Mouse (Mus musculus): Measurements from ENCODE around the gene Kcnh6. TPM values are rescaled to one million over a fixed set of nuclear protein-coding genes. Genes with fewer than 3 reads are reported as not detected.
"Not testable (repeated sequence)": the region's sequence is repeated elsewhere in the genome, so short reads cannot be mapped to it uniquely, and the experiment has no call there.

Kcnh6 gene
- polyA plus RNA-seq, 1 experiment from 2014 or later, result 0.36 TPM

DNA sequence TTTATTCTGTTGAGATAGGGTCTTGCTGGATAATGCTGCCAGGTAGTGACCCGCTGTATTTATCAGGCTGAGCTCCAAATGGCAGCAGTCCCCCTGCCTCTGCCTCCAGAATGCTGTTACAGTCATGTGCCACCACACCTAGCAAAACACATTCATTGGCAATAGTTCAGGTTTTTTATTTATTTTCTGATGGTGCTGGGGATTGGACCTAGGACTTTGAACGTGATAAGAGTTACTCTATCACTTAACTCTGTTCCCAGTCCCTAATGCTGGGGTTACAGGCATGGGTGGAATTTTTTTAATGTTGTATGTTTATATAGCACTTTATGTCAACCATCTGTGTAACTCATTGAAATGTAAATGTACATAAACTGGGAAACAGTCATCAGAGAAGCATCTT lies 46.0 kb downstream of the Kcnh6 start:
- Histone ChIP-seq H3K4me2 (no peak overlapping the region), H3K4me3 (replicated peaks) (no peak overlapping the region), H3K4me1 (no peaks in the 10 kb centered on the region), H3K27ac (no peak overlapping the region), H3K36me3 (replicated peaks) (peaks cover 91% of the 10 kb centered on the region), H3K9me3 (no peaks in the 10 kb centered on the region), H3K9ac (no peak overlapping the region), H3K27me3 (no peaks in the 10 kb centered on the region)
- 97% methylated on average over 2 of the region's 2 CpGs for WGBS
- no peak for ATAC-seq (ENCODE audit: low FRiP score)

DNA sequence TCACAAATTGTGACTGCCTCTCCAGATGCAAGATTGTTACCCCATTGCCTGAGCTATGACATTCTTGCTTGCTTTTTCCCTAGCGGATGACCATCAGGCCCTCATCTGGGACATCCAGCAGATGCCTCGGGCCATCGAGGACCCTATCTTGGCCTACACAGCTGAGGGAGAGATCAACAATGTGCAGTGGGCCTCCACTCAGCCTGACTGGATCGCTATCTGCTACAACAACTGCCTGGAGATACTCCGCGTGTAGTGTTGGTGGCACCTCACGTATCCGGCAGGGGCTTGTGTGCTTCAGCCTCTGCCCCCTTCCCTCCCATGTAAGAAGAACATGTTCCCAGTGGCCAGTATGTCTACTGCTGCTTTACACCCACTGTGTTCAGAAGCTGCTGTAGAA lies 46.7 kb downstream of the Kcnh6 start:
- no peaks in the 10 kb centered on the region for H3K4me1 ChIP-seq
- no peak for ATAC-seq (ENCODE audit: low FRiP score)
- no peak overlapping the region for H3K27ac ChIP-seq
- H3K9me3 ChIP-seq, result no peaks in the 10 kb centered on the region
- no peak overlapping the region for H3K4me2 ChIP-seq
- WGBS, result 96% methylated on average over 8 of the region's 8 CpGs
- no peak overlapping the region for H3K4me3 ChIP-seq (replicated peaks)
- peaks cover 91% of the 10 kb centered on the region for H3K36me3 ChIP-seq (replicated peaks)
- no peaks in the 10 kb centered on the region for H3K27me3 ChIP-seq
- no peak overlapping the region for H3K9ac ChIP-seq

GRCm38 (mm10) chr11:106055341-106055740 lies 47.4 kb downstream of the Kcnh6 start:
- H3K4me3 ChIP-seq (replicated peaks), result no peak overlapping the region
- no peaks in the 10 kb centered on the region for H3K9me3 ChIP-seq
- ATAC-seq (ENCODE audit: low FRiP score), result no peak
- no peak overlapping the region for H3K27ac ChIP-seq
- H3K4me2 ChIP-seq, result no peak overlapping the region
- WGBS, result 91% methylated on average over 6 of the region's 6 CpGs
- peaks cover 95% of the 10 kb centered on the region for H3K36me3 ChIP-seq (replicated peaks)
- H3K4me1 ChIP-seq, result no peaks in the 10 kb centered on the region
- H3K27me3 ChIP-seq, result no peaks in the 10 kb centered on the region
- no peak overlapping the region for H3K9ac ChIP-seq

GRCm38 (mm10) chr11:106056819-106057491 lies 49.0 kb downstream of the Kcnh6 start:
- no peak for ATAC-seq (ENCODE audit: low FRiP score)
- no peaks in the 10 kb centered on the region for H3K27me3 ChIP-seq
- H3K27ac ChIP-seq, result no peak overlapping the region
- H3K4me1 ChIP-seq, result no peaks in the 10 kb centered on the region
- H3K9ac ChIP-seq, result no peak overlapping the region
- peaks cover 81% of the 10 kb centered on the region for H3K36me3 ChIP-seq (replicated peaks)
- H3K4me2 ChIP-seq, result no peak overlapping the region
- H3K4me3 ChIP-seq (replicated peaks), result no peak overlapping the region
- 93% methylated on average over 8 of the region's 8 CpGs for WGBS
- no peaks in the 10 kb centered on the region for H3K9me3 ChIP-seq

DNA sequence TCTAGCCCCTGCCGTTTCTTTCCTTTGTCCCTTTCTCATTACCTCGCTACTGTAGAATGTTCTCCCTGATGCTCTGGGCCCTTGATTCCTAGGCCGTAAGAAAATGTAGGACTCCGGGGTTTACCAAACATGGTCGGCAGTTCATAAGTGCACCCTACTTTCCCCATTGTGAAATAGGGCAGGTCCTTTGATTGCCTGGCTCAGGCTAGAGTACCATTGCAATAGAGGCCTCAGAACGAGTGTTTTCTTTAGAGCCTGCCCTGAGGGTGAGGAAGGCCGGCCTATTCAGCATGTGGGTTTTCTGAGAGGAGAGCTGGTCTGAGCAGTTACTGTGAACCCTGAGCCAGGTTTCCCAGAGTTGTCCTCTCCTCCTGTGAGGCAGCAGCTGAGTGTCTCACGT lies 50.1 kb downstream of the Kcnh6 start:
- no peaks in the 10 kb centered on the region for H3K9me3 ChIP-seq
- no peak overlapping the region for H3K9ac ChIP-seq
- H3K27ac ChIP-seq, result 0 out of 2 replicates have a peak overlapping the region, but pooled peaks have one; percentile 13
- no peaks in the 10 kb centered on the region for H3K27me3 ChIP-seq
- H3K4me2 ChIP-seq, result no peak overlapping the region
- no peak overlapping the region for H3K4me3 ChIP-seq (replicated peaks)
- ATAC-seq (ENCODE audit: low FRiP score), result no peak
- peaks cover 72% of the 10 kb centered on the region for H3K36me3 ChIP-seq (replicated peaks)
- WGBS, result 85% methylated on average over 8 of the region's 8 CpGs
- no peaks in the 10 kb centered on the region for H3K4me1 ChIP-seq

DNA sequence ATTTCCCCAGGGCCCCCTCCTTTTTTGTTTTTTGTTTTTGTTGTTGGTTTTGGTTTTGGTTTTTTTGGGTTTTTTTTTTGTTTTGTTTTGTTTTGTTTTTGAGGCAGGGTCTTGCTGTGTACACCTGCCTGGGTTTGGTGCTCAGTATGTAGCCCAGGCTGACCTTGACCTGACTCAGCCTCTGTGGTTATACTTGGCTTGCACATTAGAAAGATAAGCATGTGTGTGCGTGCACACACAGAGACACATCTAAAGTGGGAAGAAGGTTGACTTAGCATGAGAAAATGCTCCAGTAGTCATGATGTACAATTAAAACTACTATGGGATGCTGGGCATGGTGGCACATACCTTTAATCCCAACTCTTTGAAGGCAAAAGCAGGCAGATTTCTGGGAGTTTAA lies 52.6 kb downstream of the Kcnh6 start:
- Histone ChIP-seq H3K36me3 (replicated peaks) (peaks cover 47% of the 10 kb centered on the region), H3K9ac (no peak overlapping the region), H3K4me2 (no peak overlapping the region), H3K9me3 (no peaks in the 10 kb centered on the region), H3K4me3 (replicated peaks) (no peak overlapping the region), H3K27me3 (no peaks in the 10 kb centered on the region), H3K4me1 (peaks cover 4% of the 10 kb centered on the region; the same call in 1 of the 2 replicates), H3K27ac (no peak overlapping the region)
- ATAC-seq (ENCODE audit: low FRiP score), result no peak
- 90% methylated on average over 1 of the region's 1 CpGs for WGBS

- no peak overlapping the region for H3K4me2 ChIP-seq
- H3K4me3 ChIP-seq (replicated peaks), result no peak overlapping the region
- H3K9me3 ChIP-seq, result no peaks in the 10 kb centered on the region
- H3K27me3 ChIP-seq, result no peaks in the 10 kb centered on the region
- 86% methylated on average over 1 of the region's 1 CpGs for WGBS
- H3K9ac ChIP-seq, result no peak overlapping the region
- H3K36me3 ChIP-seq (replicated peaks), result peaks cover 39% of the 10 kb centered on the region
- no peak overlapping the region for H3K27ac ChIP-seq
- ATAC-seq (ENCODE audit: low FRiP score), result no peak
- H3K4me1 ChIP-seq, result peaks cover 4% of the 10 kb centered on the region; the same call in 1 of the 2 replicates
These were observed 53.4 kb downstream of the Kcnh6 start for GRCm38 (mm10) chr11:106061311-106061710.

DNA sequence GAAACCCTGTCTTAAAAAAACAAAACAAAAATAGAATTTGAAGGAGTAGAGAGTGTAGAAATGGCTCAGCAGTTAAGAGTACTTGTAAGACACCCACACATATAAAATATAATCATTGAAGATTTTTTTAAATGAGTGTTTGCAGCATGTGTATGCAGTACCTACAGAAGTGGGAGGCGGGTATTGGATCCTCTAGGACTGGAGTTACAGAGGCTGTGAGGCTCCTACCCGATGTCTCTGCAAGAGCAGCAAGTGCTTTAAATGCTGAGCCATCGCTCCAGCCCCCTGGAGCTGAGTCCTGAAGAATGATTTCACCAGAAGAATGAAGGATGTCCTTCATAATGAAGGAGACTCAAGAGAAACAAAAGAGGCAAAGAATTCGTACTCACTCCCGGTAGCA lies 55.8 kb downstream of the Kcnh6 start:
- WGBS, result 73% methylated on average over 5 of the region's 5 CpGs
- ATAC-seq (ENCODE audit: low FRiP score), result no peak
- H3K9me3 ChIP-seq, result no peaks in the 10 kb centered on the region

GRCm38 (mm10) chr11:106065073-106065922 lies 57.4 kb downstream of the Kcnh6 start:
- WGBS, result 45% methylated on average over 18 of the region's 18 CpGs
- ATAC-seq (ENCODE audit: low FRiP score), result peak; percentile 44
- peaks cover 16% of the 10 kb centered on the region for H3K4me1 ChIP-seq
- H3K9ac ChIP-seq, result peak overlapping the region; percentile 91; the same call in 1 of the 2 replicates
- no peaks in the 10 kb centered on the region; the same call in 1 of the 2 replicates for H3K36me3 ChIP-seq (replicated peaks)
- peak overlapping the region; percentile 89 for H3K4me2 ChIP-seq
- 0 out of 2 replicates have a peak overlapping the region, but pooled peaks have one; percentile 86 for H3K27ac ChIP-seq
- no peaks in the 10 kb centered on the region for H3K27me3 ChIP-seq
- H3K4me3 ChIP-seq (replicated peaks), result peak overlapping the region; percentile 64
- H3K9me3 ChIP-seq, result no peaks in the 10 kb centered on the region

More for the DNA sequence above, 55.8 kb downstream of the Kcnh6 start:
- peaks cover 16% of the 10 kb centered on the region for H3K4me1 ChIP-seq
- no peaks in the 10 kb centered on the region for H3K27me3 ChIP-seq
- no peak overlapping the region for H3K27ac ChIP-seq
- no peak overlapping the region for H3K9ac ChIP-seq
- H3K4me3 ChIP-seq (replicated peaks), result no peak overlapping the region
- peaks cover 14% of the 10 kb centered on the region for H3K36me3 ChIP-seq (replicated peaks)
- no peak overlapping the region for H3K4me2 ChIP-seq

- H3K4me3 ChIP-seq (replicated peaks), result peak within 1 kb of the TSS; percentile 64
- H3K4me2 ChIP-seq, result peak within 1 kb of the TSS; percentile 89
- under 1% methylated on average over 49 of the region's 49 CpGs for WGBS
- H3K4me1 ChIP-seq, result peaks cover 16% of the 10 kb centered on the region
- H3K27ac ChIP-seq, result peak within 1 kb of the TSS; percentile 86
- H3K9ac ChIP-seq, result peak within 1 kb of the TSS; percentile 91
- H3K27me3 ChIP-seq, result no peaks in the 10 kb centered on the region
- H3K9me3 ChIP-seq, result no peaks in the 10 kb centered on the region
- peak; percentile 97 for ATAC-seq (ENCODE audit: low FRiP score)
- H3K36me3 ChIP-seq (replicated peaks), result no peaks in the 10 kb centered on the region; the same call in 1 of the 2 replicates
These were observed 58.1 kb downstream of the Kcnh6 start, which contains the start of gene Taco1 for GRCm38 (mm10) chr11:106065923-106066571. TSS of gene Taco1 (plus strand) at chr11:106066061.

DNA sequence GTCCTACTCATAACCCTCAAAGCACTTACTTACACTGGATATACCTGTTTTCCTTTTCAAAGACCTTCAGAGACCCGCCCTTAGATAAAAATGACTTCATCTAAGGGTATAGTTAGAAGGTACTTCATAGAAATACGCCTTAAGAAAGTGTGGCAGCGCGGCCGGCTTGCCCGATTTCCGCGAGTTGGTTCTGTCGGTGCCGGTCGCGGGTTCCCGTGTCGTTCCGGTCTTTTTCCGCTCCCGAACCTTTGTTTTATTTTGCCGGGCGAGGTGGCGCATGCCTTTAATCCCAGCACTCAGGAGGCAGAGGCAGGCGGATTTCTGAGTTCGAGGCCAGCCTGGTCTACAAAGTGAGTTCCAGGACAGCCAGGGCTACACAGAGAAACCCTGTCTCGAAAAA lies 58.7 kb downstream of the Kcnh6 start:
- H3K27ac ChIP-seq, result peak overlapping the region; percentile 86; the same call in 1 of the 2 replicates
- peak overlapping the region; percentile 89 for H3K4me2 ChIP-seq
- H3K4me1 ChIP-seq, result peaks cover 16% of the 10 kb centered on the region
- not testable (repeated sequence) for H3K36me3 ChIP-seq (replicated peaks); ATAC-seq (ENCODE audit: low FRiP score); H3K27me3 ChIP-seq; H3K9me3 ChIP-seq
- peak overlapping the region; percentile 91 for H3K9ac ChIP-seq
- H3K4me3 ChIP-seq (replicated peaks), result peak overlapping the region; percentile 64
- WGBS, result 18% methylated on average over 23 of the region's 23 CpGs

GRCm38 (mm10) chr11:106073774-106074173 lies 65.8 kb downstream of the Kcnh6 start:
- H3K4me2 ChIP-seq, result no peak overlapping the region
- H3K9ac ChIP-seq, result no peak overlapping the region
- no peaks in the 10 kb centered on the region for H3K4me1 ChIP-seq
- no peak overlapping the region for H3K27ac ChIP-seq
- ATAC-seq (ENCODE audit: low FRiP score), result no peak
- H3K27me3 ChIP-seq, result no peaks in the 10 kb centered on the region
- peaks cover 20% of the 10 kb centered on the region for H3K36me3 ChIP-seq (replicated peaks)
- 94% methylated on average over 3 of the region's 3 CpGs for WGBS
- H3K9me3 ChIP-seq, result no peaks in the 10 kb centered on the region
- H3K4me3 ChIP-seq (replicated peaks), result no peak overlapping the region
